Mouse (Mus musculus): ENCODE measurements at regions not wholly inside any gene's neighbourhood (a gene's known extent, or its start where the extent isn't known, plus 50 kb on each side); places are given as distances from the start of the nearest gene placed in this dataset.
"Not testable (repeated sequence)": the region's sequence is repeated elsewhere in the genome, so short reads cannot be mapped to it uniquely, and the experiment has no call there.

GRCm38 (mm10) chr5:148798541-148798940 is 130.6 kb downstream of the Katnal1 start:
- no peaks in the 10 kb centered on the region for H3K36me3 ChIP-seq
- H3K27me3 ChIP-seq: no peaks in the 10 kb centered on the region
- no peak overlapping the region for H3K9ac ChIP-seq (replicated peaks)
- no peak overlapping the region for H3K4me3 ChIP-seq (replicated peaks)
- H3K27ac ChIP-seq: peak overlapping the region; percentile 20; the same call in 1 of the 2 replicates
- WGBS: 69% methylated on average over 6 of the region's 6 CpGs
- no peaks in the 10 kb centered on the region for H3K9me3 ChIP-seq
- H3K4me2 ChIP-seq: no peak overlapping the region
- ATAC-seq (ENCODE audit: insufficient number of reproducible peaks, insufficient read depth, low FRiP score, low TSS enrichment, low read depth): no peak
- peaks cover 29% of the 10 kb centered on the region; the same call in 1 of the 2 replicates for H3K4me1 ChIP-seq (replicated peaks)

GRCm38 (mm10) chr5:148796072-148796471 is 133.0 kb downstream of the Katnal1 start:
- H3K9ac ChIP-seq (replicated peaks): no peak overlapping the region
- WGBS: 32% methylated on average over 4 of the region's 4 CpGs
- peaks cover 30% of the 10 kb centered on the region; the same call in 1 of the 2 replicates for H3K4me1 ChIP-seq (replicated peaks)
- no peaks in the 10 kb centered on the region for H3K9me3 ChIP-seq
- no peaks in the 10 kb centered on the region for H3K36me3 ChIP-seq
- H3K27me3 ChIP-seq: no peaks in the 10 kb centered on the region
- ATAC-seq (ENCODE audit: insufficient number of reproducible peaks, insufficient read depth, low FRiP score, low TSS enrichment, low read depth): no peak
- no peak overlapping the region for H3K27ac ChIP-seq
- no peak overlapping the region for H3K4me3 ChIP-seq (replicated peaks)
- no peak overlapping the region for H3K4me2 ChIP-seq

- Histone ChIP-seq H3K9ac (replicated peaks) (no peak overlapping the region), H3K36me3 (no peaks in the 10 kb centered on the region), H3K27ac (no peak overlapping the region), H3K4me1 (replicated peaks) (peaks cover 34% of the 10 kb centered on the region), H3K9me3 (no peaks in the 10 kb centered on the region), H3K4me3 (replicated peaks) (no peak overlapping the region), H3K27me3 (no peaks in the 10 kb centered on the region), H3K4me2 (peak overlapping the region; percentile 8; the same call in 1 of the 2 replicates)
- WGBS: 30% methylated on average over 15 of the region's 15 CpGs
- no peak for ATAC-seq (ENCODE audit: insufficient number of reproducible peaks, insufficient read depth, low FRiP score, low TSS enrichment, low read depth)
Measured at GRCm38 (mm10) chr5:148794465-148794864, 134.7 kb downstream of the Katnal1 start.

- no peak for ATAC-seq (ENCODE audit: insufficient number of reproducible peaks, insufficient read depth, low FRiP score, low TSS enrichment, low read depth)
- Histone ChIP-seq H3K36me3 (no peaks in the 10 kb centered on the region), H3K27ac (no peak overlapping the region), H3K4me2 (no peak overlapping the region), H3K9ac (replicated peaks) (no peak overlapping the region), H3K27me3 (no peaks in the 10 kb centered on the region), H3K4me1 (replicated peaks) (peaks cover 38% of the 10 kb centered on the region), H3K9me3 (no peaks in the 10 kb centered on the region), H3K4me3 (replicated peaks) (no peak overlapping the region)
- WGBS: 19% methylated on average over 14 of the region's 14 CpGs
Measured at GRCm38 (mm10) chr5:148792736-148793440, 136.2 kb downstream of the Katnal1 start.

GRCm38 (mm10) chr5:148791651-148792050 is 137.5 kb downstream of the Katnal1 start:
- H3K27ac ChIP-seq: no peak overlapping the region
- H3K4me1 ChIP-seq (replicated peaks): peaks cover 41% of the 10 kb centered on the region
- no peak for ATAC-seq (ENCODE audit: insufficient number of reproducible peaks, insufficient read depth, low FRiP score, low TSS enrichment, low read depth)
- H3K36me3 ChIP-seq: no peaks in the 10 kb centered on the region
- H3K27me3 ChIP-seq: no peaks in the 10 kb centered on the region
- no peak overlapping the region for H3K4me2 ChIP-seq
- no peaks in the 10 kb centered on the region for H3K9me3 ChIP-seq
- H3K4me3 ChIP-seq (replicated peaks): no peak overlapping the region
- 59% methylated on average over 6 of the region's 6 CpGs for WGBS
- no peak overlapping the region for H3K9ac ChIP-seq (replicated peaks)

GRCm38 (mm10) chr5:148790343-148790742 is 138.8 kb downstream of the Katnal1 start:
- not testable (repeated sequence) for H3K27ac ChIP-seq
- WGBS: 81% methylated on average over 6 of the region's 6 CpGs

GRCm38 (mm10) chr5:148789823-148790222 is 139.3 kb downstream of the Katnal1 start:
- H3K36me3 ChIP-seq: no peaks in the 10 kb centered on the region
- peaks cover 32% of the 10 kb centered on the region for H3K4me1 ChIP-seq (replicated peaks)
- ATAC-seq (ENCODE audit: insufficient number of reproducible peaks, insufficient read depth, low FRiP score, low TSS enrichment, low read depth): no peak
- no peaks in the 10 kb centered on the region for H3K9me3 ChIP-seq
- WGBS: 73% methylated on average over 5 of the region's 5 CpGs
- H3K4me2 ChIP-seq: no peak overlapping the region
- no peak overlapping the region for H3K4me3 ChIP-seq (replicated peaks)
- H3K9ac ChIP-seq (replicated peaks): no peak overlapping the region
- peak overlapping the region; percentile 70 for H3K27ac ChIP-seq
- H3K27me3 ChIP-seq: no peaks in the 10 kb centered on the region

More at GRCm38 (mm10) chr5:148790343-148790742, 138.8 kb downstream of the Katnal1 start:
- peaks cover 32% of the 10 kb centered on the region for H3K4me1 ChIP-seq (replicated peaks)
- not testable (repeated sequence) for H3K36me3 ChIP-seq; H3K9ac ChIP-seq (replicated peaks); H3K4me2 ChIP-seq; H3K9me3 ChIP-seq; H3K4me3 ChIP-seq (replicated peaks); H3K27me3 ChIP-seq; ATAC-seq (ENCODE audit: insufficient number of reproducible peaks, insufficient read depth, low FRiP score, low TSS enrichment, low read depth)

GRCm38 (mm10) chr5:148789147-148789566 is 140.0 kb downstream of the Katnal1 start:
- peak; percentile 66 for ATAC-seq (ENCODE audit: insufficient number of reproducible peaks, insufficient read depth, low FRiP score, low TSS enrichment, low read depth)
- H3K4me1 ChIP-seq (replicated peaks): peaks cover 32% of the 10 kb centered on the region
- H3K27me3 ChIP-seq: no peaks in the 10 kb centered on the region
- 0 out of 2 replicates have a peak overlapping the region, but pooled peaks have one; percentile 2 for H3K4me2 ChIP-seq
- H3K36me3 ChIP-seq: no peaks in the 10 kb centered on the region
- H3K9ac ChIP-seq (replicated peaks): no peak overlapping the region
- H3K27ac ChIP-seq: peak overlapping the region; percentile 70
- H3K9me3 ChIP-seq: no peaks in the 10 kb centered on the region
- no peak overlapping the region for H3K4me3 ChIP-seq (replicated peaks)
- WGBS: 15% methylated on average over 6 of the region's 6 CpGs

GRCm38 (mm10) chr5:148788690-148789089 is 140.4 kb downstream of the Katnal1 start:
- no peak overlapping the region for H3K4me2 ChIP-seq
- H3K36me3 ChIP-seq: no peaks in the 10 kb centered on the region
- no peak overlapping the region for H3K9ac ChIP-seq (replicated peaks)
- WGBS: 80% methylated on average over 8 of the region's 8 CpGs
- ATAC-seq (ENCODE audit: insufficient number of reproducible peaks, insufficient read depth, low FRiP score, low TSS enrichment, low read depth): no peak
- peak overlapping the region; percentile 70 for H3K27ac ChIP-seq
- H3K4me1 ChIP-seq (replicated peaks): peaks cover 32% of the 10 kb centered on the region
- H3K27me3 ChIP-seq: no peaks in the 10 kb centered on the region
- H3K4me3 ChIP-seq (replicated peaks): no peak overlapping the region
- no peaks in the 10 kb centered on the region for H3K9me3 ChIP-seq

- peaks cover 27% of the 10 kb centered on the region for H3K4me1 ChIP-seq (replicated peaks)
- H3K4me3 ChIP-seq (replicated peaks): no peak overlapping the region
- no peaks in the 10 kb centered on the region for H3K27me3 ChIP-seq
- no peaks in the 10 kb centered on the region for H3K36me3 ChIP-seq
- no peaks in the 10 kb centered on the region for H3K9me3 ChIP-seq
- ATAC-seq (ENCODE audit: insufficient number of reproducible peaks, insufficient read depth, low FRiP score, low TSS enrichment, low read depth): no peak
- no peak overlapping the region for H3K27ac ChIP-seq
- WGBS: 33% methylated on average over 8 of the region's 8 CpGs
- no peak overlapping the region for H3K9ac ChIP-seq (replicated peaks)
- H3K4me2 ChIP-seq: no peak overlapping the region
Measured at GRCm38 (mm10) chr5:148787270-148787669, 141.8 kb downstream of the Katnal1 start.

- 52% methylated on average over 6 of the region's 6 CpGs for WGBS
- H3K27me3 ChIP-seq; H3K4me3 ChIP-seq (replicated peaks); H3K36me3 ChIP-seq; H3K27ac ChIP-seq; H3K9ac ChIP-seq (replicated peaks); H3K4me2 ChIP-seq; H3K4me1 ChIP-seq (replicated peaks); ATAC-seq (ENCODE audit: insufficient number of reproducible peaks, insufficient read depth, low FRiP score, low TSS enrichment, low read depth); H3K9me3 ChIP-seq: not testable (repeated sequence)
Measured at GRCm38 (mm10) chr5:148781076-148781475, 148.0 kb downstream of the Katnal1 start.

All from limb, embryonic 12.5 days (tissue).